Mouse (Mus musculus): ENCODE results near the gene Slc39a9. TPM values are rescaled to one million over a fixed set of nuclear protein-coding genes. Genes with fewer than 3 reads are reported as not detected.
A peak's percentile ranks its signal among the peaks of the same experiment; 100 is the strongest.

Gene Slc39a9
- polyA plus RNA-seq, 1 experiment = 48.3 TPM

- H3K36me3 ChIP-seq (ENCODE audit: control insufficient read depth, insufficient read depth, low read length) = no peaks in the 10 kb centered on the region
- no peaks in the 10 kb centered on the region for H3K27me3 ChIP-seq (replicated peaks; ENCODE audit: control insufficient read depth, insufficient read depth, low read length)
- TF ChIP-seq CTCF (conservative IDR thresholded peaks at IDR 0.05; ENCODE audit: insufficient read depth, insufficient read length, low read depth, low read length) = no peak
- TF ChIP-seq POLR2A (IDR thresholded peaks at IDR 0.05; ENCODE audit: low read depth, low read length) = no peak
- H3K27ac ChIP-seq (ENCODE audit: insufficient read depth, low read depth, low read length) = peak overlapping the region; percentile 37; the same call in 1 of the 2 replicates
- no peak overlapping the region for H3K4me3 ChIP-seq (ENCODE audit: insufficient read depth, low read depth, low read length)
- H3K4me1 ChIP-seq (ENCODE audit: control insufficient read depth, insufficient read depth, low read length) = peaks cover 7% of the 10 kb centered on the region
- peak; percentile 65 for DNase-seq
- WGBS = 55% methylated on average over 7 of the region's 7 CpGs
Observed at GRCm38 (mm10) chr12:80653951-80654658, 10.4 kb downstream of the Slc39a9 start.

- peak; percentile 19 for DNase-seq
Observed at GRCm38 (mm10) chr12:80654659-80655025, 11.0 kb downstream of the Slc39a9 start.

GRCm38 (mm10) chr12:80658661-80659060, 15.0 kb downstream of the Slc39a9 start:
- peaks cover 5% of the 10 kb centered on the region for H3K4me1 ChIP-seq (ENCODE audit: control insufficient read depth, insufficient read depth, low read length)
- H3K27ac ChIP-seq (ENCODE audit: insufficient read depth, low read depth, low read length) = no peak overlapping the region
- no peak for DNase-seq
- H3K27me3 ChIP-seq (replicated peaks; ENCODE audit: control insufficient read depth, insufficient read depth, low read length) = no peaks in the 10 kb centered on the region
- H3K4me3 ChIP-seq (ENCODE audit: insufficient read depth, low read depth, low read length) = no peak overlapping the region
- 0 out of 2 replicates have a peak, but pooled peaks cover 1% of the 10 kb centered on the region for H3K36me3 ChIP-seq (ENCODE audit: control insufficient read depth, insufficient read depth, low read length)
- WGBS = 67% methylated on average over 6 of the region's 6 CpGs
- no peak for TF ChIP-seq CTCF (conservative IDR thresholded peaks at IDR 0.05; ENCODE audit: insufficient read depth, insufficient read length, low read depth, low read length)
- no peak for TF ChIP-seq POLR2A (IDR thresholded peaks at IDR 0.05; ENCODE audit: low read depth, low read length)

More at GRCm38 (mm10) chr12:80654659-80655025, 11.0 kb downstream of the Slc39a9 start:
- TF ChIP-seq POLR2A (IDR thresholded peaks at IDR 0.05; ENCODE audit: low read depth, low read length) (no peak), CTCF (conservative IDR thresholded peaks at IDR 0.05; ENCODE audit: insufficient read depth, insufficient read length, low read depth, low read length) (no peak)
- 45% methylated on average over 3 of the region's 3 CpGs for WGBS
- no peak overlapping the region for H3K4me3 ChIP-seq (ENCODE audit: insufficient read depth, low read depth, low read length)
- peaks cover 7% of the 10 kb centered on the region for H3K4me1 ChIP-seq (ENCODE audit: control insufficient read depth, insufficient read depth, low read length)
- no peak overlapping the region for H3K27ac ChIP-seq (ENCODE audit: insufficient read depth, low read depth, low read length)
- no peaks in the 10 kb centered on the region for H3K27me3 ChIP-seq (replicated peaks; ENCODE audit: control insufficient read depth, insufficient read depth, low read length)
- H3K36me3 ChIP-seq (ENCODE audit: control insufficient read depth, insufficient read depth, low read length) = no peaks in the 10 kb centered on the region

- Histone ChIP-seq H3K27me3 (replicated peaks; ENCODE audit: control insufficient read depth, insufficient read depth, low read length) (no peaks in the 10 kb centered on the region), H3K27ac (ENCODE audit: insufficient read depth, low read depth, low read length) (no peak overlapping the region), H3K4me1 (ENCODE audit: control insufficient read depth, insufficient read depth, low read length) (no peaks in the 10 kb centered on the region), H3K4me3 (ENCODE audit: insufficient read depth, low read depth, low read length) (no peak overlapping the region), H3K36me3 (ENCODE audit: control insufficient read depth, insufficient read depth, low read length) (peaks cover 1% of the 10 kb centered on the region; the same call in 1 of the 2 replicates)
- no peak for DNase-seq
- TF ChIP-seq POLR2A (IDR thresholded peaks at IDR 0.05; ENCODE audit: low read depth, low read length) (no peak), CTCF (conservative IDR thresholded peaks at IDR 0.05; ENCODE audit: insufficient read depth, insufficient read length, low read depth, low read length) (no peak)
- WGBS = 87% methylated on average over 10 of the region's 10 CpGs
Observed at GRCm38 (mm10) chr12:80662322-80662721, 18.6 kb downstream of the Slc39a9 start.

- Histone ChIP-seq H3K4me3 (ENCODE audit: insufficient read depth, low read depth, low read length) (no peak overlapping the region), H3K36me3 (ENCODE audit: control insufficient read depth, insufficient read depth, low read length) (peaks cover 1% of the 10 kb centered on the region), H3K27ac (ENCODE audit: insufficient read depth, low read depth, low read length) (no peak overlapping the region), H3K27me3 (replicated peaks; ENCODE audit: control insufficient read depth, insufficient read depth, low read length) (no peaks in the 10 kb centered on the region), H3K4me1 (ENCODE audit: control insufficient read depth, insufficient read depth, low read length) (no peaks in the 10 kb centered on the region)
- DNase-seq = no peak
- no peak for TF ChIP-seq POLR2A (IDR thresholded peaks at IDR 0.05; ENCODE audit: low read depth, low read length)
- no peak for TF ChIP-seq CTCF (conservative IDR thresholded peaks at IDR 0.05; ENCODE audit: insufficient read depth, insufficient read length, low read depth, low read length)
- 52% methylated on average over 2 of the region's 2 CpGs for WGBS
Observed at GRCm38 (mm10) chr12:80663935-80664334, 20.3 kb downstream of the Slc39a9 start.

GRCm38 (mm10) chr12:80668391-80668790, 24.7 kb downstream of the Slc39a9 start:
- TF ChIP-seq POLR2A (IDR thresholded peaks at IDR 0.05; ENCODE audit: low read depth, low read length) = no peak
- no peak for TF ChIP-seq CTCF (conservative IDR thresholded peaks at IDR 0.05; ENCODE audit: insufficient read depth, insufficient read length, low read depth, low read length)
- H3K27ac ChIP-seq (ENCODE audit: insufficient read depth, low read depth, low read length) = no peak overlapping the region
- H3K4me3 ChIP-seq (ENCODE audit: insufficient read depth, low read depth, low read length) = no peak overlapping the region
- no peak for DNase-seq
- H3K4me1 ChIP-seq (ENCODE audit: control insufficient read depth, insufficient read depth, low read length) = no peaks in the 10 kb centered on the region
- 76% methylated on average over 2 of the region's 2 CpGs for WGBS
- no peaks in the 10 kb centered on the region for H3K27me3 ChIP-seq (replicated peaks; ENCODE audit: control insufficient read depth, insufficient read depth, low read length)
- peaks cover 2% of the 10 kb centered on the region for H3K36me3 ChIP-seq (ENCODE audit: control insufficient read depth, insufficient read depth, low read length)

- WGBS = 10% methylated on average over 3 of the region's 3 CpGs
- peak; percentile 66 for DNase-seq
- H3K27me3 ChIP-seq (replicated peaks; ENCODE audit: control insufficient read depth, insufficient read depth, low read length) = no peaks in the 10 kb centered on the region
- peak; percentile 84 for TF ChIP-seq CTCF (conservative IDR thresholded peaks at IDR 0.05; ENCODE audit: insufficient read depth, insufficient read length, low read depth, low read length)
- TF ChIP-seq POLR2A (IDR thresholded peaks at IDR 0.05; ENCODE audit: low read depth, low read length) = no peak
- no peak overlapping the region for H3K27ac ChIP-seq (ENCODE audit: insufficient read depth, low read depth, low read length)
- H3K4me3 ChIP-seq (ENCODE audit: insufficient read depth, low read depth, low read length) = no peak overlapping the region
- peaks cover 3% of the 10 kb centered on the region for H3K36me3 ChIP-seq (ENCODE audit: control insufficient read depth, insufficient read depth, low read length)
- no peaks in the 10 kb centered on the region for H3K4me1 ChIP-seq (ENCODE audit: control insufficient read depth, insufficient read depth, low read length)
Observed at GRCm38 (mm10) chr12:80673170-80673569, 29.5 kb downstream of the Slc39a9 start.

Data from kidney, adult 2 months (tissue).